Comparison of ENCODE assay signal across 8 mouse cellular contexts in the genomic region with DNA sequence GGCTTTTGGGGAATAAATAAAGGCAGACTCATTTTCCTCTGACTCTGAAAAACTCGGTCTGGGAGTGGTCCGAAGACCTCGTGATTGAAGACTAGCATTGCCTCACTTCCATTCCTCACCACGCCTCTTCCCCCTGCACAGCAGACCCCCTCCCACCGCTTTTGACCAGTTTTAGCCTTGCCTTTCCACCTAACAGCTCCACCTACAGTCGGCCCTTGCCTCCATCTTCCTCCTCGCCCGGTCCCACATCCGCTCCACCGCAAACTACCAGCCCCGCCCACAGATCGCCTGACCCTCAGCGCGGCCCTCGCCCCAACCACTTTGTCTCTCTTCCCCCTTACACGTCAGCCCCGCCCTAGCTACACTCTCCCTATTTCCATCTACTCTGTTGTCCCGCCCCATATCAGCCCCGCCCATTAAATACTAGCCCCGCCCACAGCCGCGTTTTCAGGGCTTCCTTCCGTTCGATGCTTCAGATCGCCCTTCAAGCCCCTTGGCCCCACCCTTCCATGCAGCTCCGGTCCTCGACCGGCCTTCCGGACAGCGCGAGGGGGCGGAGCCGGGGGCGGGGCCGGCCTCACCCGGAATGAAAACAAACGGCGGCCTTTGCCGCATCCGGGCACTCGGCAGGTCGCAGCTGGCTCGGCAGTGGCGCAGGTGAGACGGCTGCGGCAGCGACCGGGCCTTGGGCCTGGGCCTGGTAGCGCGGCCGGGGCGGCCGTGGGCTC. TPM values are rescaled to one million over a fixed set of nuclear protein-coding genes. Genes with fewer than 3 reads are reported as not detected.
A peak's percentile ranks its signal among the peaks of the same experiment; 100 is the strongest.
DNase-seq lines count a peak whose midpoint lies in the region; ATAC-seq and TF ChIP-seq lines count a peak whose summit lies in the region.

Gene Nub1 (plus strand): TSS at position 167 of the 728 bp plus-strand sequence.

- peak within 1 kb of the TSS; percentile 99 for H3K4me3 ChIP-seq in heart, embryonic 12.5 days
- H3K4me3 ChIP-seq in kidney, postnatal 0 days (replicated peaks; ENCODE audit: low read depth, low read length), result peak within 1 kb of the TSS; percentile 93
- peak within 1 kb of the TSS; percentile 82 for H3K4me3 ChIP-seq in liver, embryonic 11.5 days (ENCODE audit: low read depth, low read length)
- H3K4me3 ChIP-seq in stomach, embryonic 14.5 days (ENCODE audit: low read depth, low read length), result peak within 1 kb of the TSS; percentile 76

- no peaks in the 10 kb centered on the region for H3K9me3 ChIP-seq in heart, embryonic 12.5 days (replicated peaks)
- no peaks in the 10 kb centered on the region for H3K9me3 ChIP-seq in kidney, postnatal 0 days (replicated peaks; ENCODE audit: low read length)
- no peaks in the 10 kb centered on the region for H3K9me3 ChIP-seq in liver, embryonic 11.5 days (ENCODE audit: control insufficient read depth, low read length)
- no peaks in the 10 kb centered on the region for H3K9me3 ChIP-seq in stomach, embryonic 14.5 days (ENCODE audit: control insufficient read depth, low read depth, low read length)

- peak; percentile 99 for DNase-seq in CD4-positive helper T cell, adult 2 months (ENCODE audit: low read depth, low spot score)
- peak; percentile 97 for DNase-seq in brain, embryonic 18.5 days (ENCODE audit: low read depth, low spot score)
- DNase-seq in kidney, postnatal 0 days (ENCODE audit: low spot score), result peak; percentile 100
- DNase-seq in liver, embryonic 11.5 days (ENCODE audit: low spot score), result peak; percentile 99
- DNase-seq in naive thymus-derived CD4-positive, alpha-beta T cell, adult 2 months (ENCODE audit: low read depth), result peak; percentile 99

- peak; percentile 96 for ATAC-seq in erythroid progenitor cell, adult 5-6 weeks (replicated peaks; ENCODE audit: low FRiP score, poor library complexity, severe bottlenecking)
- ATAC-seq in heart, embryonic 12.5 days (ENCODE audit: insufficient number of reproducible peaks, low FRiP score), result peak; percentile 97
- ATAC-seq in kidney, postnatal 0 days (replicated peaks; ENCODE audit: low FRiP score, low read depth), result peak; percentile 97
- ATAC-seq in liver, embryonic 11.5 days (replicated peaks; ENCODE audit: low FRiP score), result peak; percentile 97
- ATAC-seq in stomach, embryonic 14.5 days (ENCODE audit: insufficient number of reproducible peaks, insufficient read depth, low FRiP score, low read depth), result peak; percentile 97

- H3K4me2 ChIP-seq in heart, embryonic 12.5 days, result peak within 1 kb of the TSS; percentile 79
- peak within 1 kb of the TSS; percentile 65 for H3K4me2 ChIP-seq in kidney, postnatal 0 days (ENCODE audit: low read length)
- H3K4me2 ChIP-seq in liver, embryonic 11.5 days, result peak within 1 kb of the TSS; percentile 71
- peak within 1 kb of the TSS; percentile 54 for H3K4me2 ChIP-seq in stomach, embryonic 14.5 days (replicated peaks; ENCODE audit: low read depth, low read length)

- under 1% methylated on average over 53 of the region's 53 CpGs for WGBS in heart, embryonic 12.5 days
- whole genome bisulfite sequencing in kidney, postnatal 0 days, result under 1% methylated on average over 53 of the region's 53 CpGs
- under 1% methylated on average over 49 of the region's 53 CpGs for WGBS in liver, embryonic 11.5 days
- under 1% methylated on average over 53 of the region's 53 CpGs for WGBS in stomach, embryonic 14.5 days

- peaks cover 17% of the 10 kb centered on the region for H3K4me1 ChIP-seq in heart, embryonic 12.5 days (replicated peaks)
- H3K4me1 ChIP-seq in kidney, postnatal 0 days (replicated peaks; ENCODE audit: insufficient read depth, low read length), result no peaks in the 10 kb centered on the region
- peaks cover 17% of the 10 kb centered on the region for H3K4me1 ChIP-seq in liver, embryonic 11.5 days (replicated peaks; ENCODE audit: control insufficient read depth, insufficient read depth, low read length)
- H3K4me1 ChIP-seq in stomach, embryonic 14.5 days (ENCODE audit: control insufficient read depth, insufficient read depth, low read length), result peaks cover 5% of the 10 kb centered on the region; the same call in 1 of the 2 replicates

- peaks cover 17% of the 10 kb centered on the region for H3K36me3 ChIP-seq in heart, embryonic 12.5 days
- peaks cover 14% of the 10 kb centered on the region for H3K36me3 ChIP-seq in kidney, postnatal 0 days (ENCODE audit: insufficient read depth, low read length)
- peaks cover 7% of the 10 kb centered on the region; the same call in 1 of the 2 replicates for H3K36me3 ChIP-seq in liver, embryonic 11.5 days (ENCODE audit: control insufficient read depth, insufficient read depth, low read length)
- peaks cover 9% of the 10 kb centered on the region; the same call in 1 of the 2 replicates for H3K36me3 ChIP-seq in stomach, embryonic 14.5 days (ENCODE audit: control insufficient read depth, insufficient read depth, low read length)

- peak within 1 kb of the TSS; percentile 94 for H3K9ac ChIP-seq in heart, embryonic 12.5 days
- peak within 1 kb of the TSS; percentile 93 for H3K9ac ChIP-seq in kidney, postnatal 0 days (ENCODE audit: low read depth, low read length)
- peak within 1 kb of the TSS; percentile 74 for H3K9ac ChIP-seq in liver, embryonic 11.5 days (ENCODE audit: low read depth, low read length)
- H3K9ac ChIP-seq in stomach, embryonic 14.5 days (replicated peaks; ENCODE audit: low read depth, low read length), result peak within 1 kb of the TSS; percentile 57

- no peaks in the 10 kb centered on the region for H3K27me3 ChIP-seq in heart, embryonic 12.5 days (replicated peaks)
- no peaks in the 10 kb centered on the region for H3K27me3 ChIP-seq in kidney, postnatal 0 days (ENCODE audit: insufficient read depth, low read length)
- H3K27me3 ChIP-seq in liver, embryonic 11.5 days (replicated peaks; ENCODE audit: control insufficient read depth, insufficient read depth, low read length), result no peaks in the 10 kb centered on the region
- H3K27me3 ChIP-seq in stomach, embryonic 14.5 days (ENCODE audit: control insufficient read depth, insufficient read depth, low read length), result no peaks in the 10 kb centered on the region

- H3K27ac ChIP-seq in heart, embryonic 12.5 days (ENCODE audit: poor library complexity, severe bottlenecking), result peak within 1 kb of the TSS; percentile 97
- peak within 1 kb of the TSS; percentile 98 for H3K27ac ChIP-seq in kidney, postnatal 0 days
- H3K27ac ChIP-seq in liver, embryonic 11.5 days (ENCODE audit: low read depth, low read length), result peak within 1 kb of the TSS; percentile 96
- H3K27ac ChIP-seq in stomach, embryonic 14.5 days (ENCODE audit: low read length), result peak within 1 kb of the TSS; percentile 98

- TF ChIP-seq CTCF in kidney, postnatal 0 days (IDR thresholded peaks at IDR 0.05; ENCODE audit: low read depth), result peak; percentile 78

RNA-seq across cellular contexts. Expression of gene Nub1, which starts in this region (rescaled TPM):
- total RNA-seq in erythroid progenitor cell, adult 5-6 weeks (2015; ENCODE audit: low replicate concordance), result 25.2 and 25.6 TPM in 2 replicates
- 24.0 and 29.8 TPM in 2 replicates for total RNA-seq in erythroid progenitor cell, adult 5-6 weeks (2017; ENCODE audit: low replicate concordance)
- 29.5 and 31.9 TPM in 2 replicates for polyA plus RNA-seq in heart, embryonic 12.5 days (2016; fragmentation: Nextera tagmentation; extraction: Ambion mirVana)
- polyA plus RNA-seq in kidney, postnatal 0 days (2015; fragmentation: Nextera tagmentation; extraction: Ambion mirVana), result 35.2 and 35.3 TPM in 2 replicates
- 26.6 and 29.1 TPM in 2 replicates for polyA plus RNA-seq in liver, embryonic 11.5 days (2014; fragmentation: Nextera tagmentation; extraction: Ambion mirVana)
- 33.5 and 36.0 TPM in 2 replicates for polyA plus RNA-seq in stomach, embryonic 14.5 days (2014; fragmentation: Nextera tagmentation; extraction: Ambion mirVana)

Comparison
In these comparisons a context has a peak if more than half of its experiments do, and no peak if none do; other contexts are left out.
1. Peak in every context shown above with its lines: DNase-seq, ATAC-seq, H3K4me3 ChIP-seq and H3K27ac ChIP-seq.